Mouse (Mus musculus) urinary bladder, postnatal 0 days (tissue): ENCODE data around the gene Spock1. TPM values are rescaled to one million over a fixed set of nuclear protein-coding genes. Genes with fewer than 3 reads are reported as not detected.

Experiments used
- polyA plus RNA-seq: library from polyadenylated mRNA; unstranded; fragments of >200 nt; fragmentation: Nextera tagmentation; extraction: Ambion mirVana; gene quantifications from 2 replicates; pipeline ENCODE4 v1.2.1, GENCODE M21; 2015

Spock1 gene
- 0.16 and 0.23 TPM in 2 replicates for polyA plus RNA-seq

GRCm38 (mm10) chr13:57908266-57908582 is at the start of gene Spock1:
Spock1 (minus strand) TSS chr13:57908332.

Other genes with a start within 250 kb of the Spock1 start
- gene Klhl3, start 205.3 kb upstream of the Spock1 start, polyA plus RNA-seq, result 0.82 and 0.91 TPM in 2 replicates
- gene Hnrnpa0, start 220.2 kb upstream of the Spock1 start, polyA plus RNA-seq, result 20.9 and 25.3 TPM in 2 replicates
- gene Idnk, start 249.3 kb upstream of the Spock1 start, polyA plus RNA-seq, result 22.3 and 23.1 TPM in 2 replicates